Mouse (Mus musculus): ENCODE results near the gene Ceacam14.

The Ceacam14 gene

DNA sequence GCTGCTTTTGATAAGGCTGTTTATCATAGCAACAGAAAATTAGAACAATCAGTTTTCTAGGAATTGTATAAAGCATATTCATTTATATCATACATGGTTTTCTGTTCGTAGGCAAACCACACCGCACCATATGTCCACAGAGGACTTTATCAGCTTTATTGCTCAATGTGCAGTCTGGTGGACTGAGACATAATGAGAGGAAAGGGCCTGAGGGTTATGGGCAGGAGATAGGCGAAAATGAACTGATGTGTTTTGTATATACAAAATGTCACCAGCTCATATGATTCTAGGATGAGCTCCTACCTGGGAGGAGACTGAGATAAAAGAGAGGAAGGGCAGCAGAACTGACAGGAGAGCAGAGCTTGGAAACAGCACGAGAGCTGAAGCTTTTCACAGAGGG, at the start of gene Ceacam14:
Ceacam14 (plus strand) TSS at position 301 of the 400 bp plus-strand sequence.
- no peak for DNase-seq
